ENCODE assay signal across 9 mouse cellular contexts in genomic region chr4:94999249-94999648, GRCm38 (mm10). TPM values are rescaled to one million over a fixed set of nuclear protein-coding genes. Genes with fewer than 3 reads are reported as not detected.
A peak's percentile ranks its signal among the peaks of the same experiment; 100 is the strongest.
DNase-seq lines count a peak whose midpoint lies in the region; ATAC-seq and TF ChIP-seq lines count a peak whose summit lies in the region.
"Had no signal": no experiment of that assay in that cellular context is flagged by ENCODE, and none has a peak within 500 bp of the region (broad histone marks: within the 10 kb centered on the region; RNA-seq: fewer than 3 reads in every experiment).

No protein-coding gene starts in this region.

- no peak for TF ChIP-seq POLR2A in brain, embryonic 14.5 days (IDR thresholded peaks at IDR 0.05; ENCODE audit: borderline replicate concordance, extremely low read depth, insufficient read depth, insufficient read length, poor library complexity, severe bottlenecking)

- H3K4me2 ChIP-seq in liver, postnatal 0 days (ENCODE audit: low read depth, low read length), result no peak overlapping the region
- no peak overlapping the region for H3K4me2 ChIP-seq in liver, embryonic 11.5 days
- no peak overlapping the region for H3K4me2 ChIP-seq in midbrain, embryonic 14.5 days (ENCODE audit: low read length)
- H3K4me2 ChIP-seq: embryonic facial prominence, embryonic 13.5 days had no signal

- 61% methylated on average over 3 of the region's 3 CpGs for WGBS in liver, postnatal 0 days (ENCODE audit: insufficient replicate concordance)
- 63% methylated on average over 3 of the region's 3 CpGs for WGBS in liver, embryonic 11.5 days
- 67% methylated on average over 3 of the region's 3 CpGs for WGBS in midbrain, embryonic 14.5 days

- no peak overlapping the region for H3K9ac ChIP-seq in liver, postnatal 0 days (replicated peaks)
- H3K9ac ChIP-seq in liver, embryonic 11.5 days (ENCODE audit: low read depth, low read length), result no peak overlapping the region
- no peak overlapping the region for H3K9ac ChIP-seq in midbrain, embryonic 14.5 days (replicated peaks; ENCODE audit: low read length)
- H3K9ac ChIP-seq: embryonic facial prominence, embryonic 13.5 days had no signal

- peak; percentile 61 for ATAC-seq in liver, postnatal 0 days
- no peak for ATAC-seq in liver, embryonic 11.5 days (replicated peaks; ENCODE audit: low FRiP score)
- no peak for ATAC-seq in midbrain, embryonic 14.5 days (ENCODE audit: low FRiP score, low TSS enrichment)

- no peaks in the 10 kb centered on the region for H3K4me1 ChIP-seq in liver, postnatal 0 days (ENCODE audit: insufficient read depth)
- no peaks in the 10 kb centered on the region for H3K4me1 ChIP-seq in liver, embryonic 11.5 days (replicated peaks; ENCODE audit: control insufficient read depth, insufficient read depth, low read length)
- H3K4me1 ChIP-seq in midbrain, embryonic 14.5 days (ENCODE audit: control insufficient read depth, insufficient read depth, low read length), result no peaks in the 10 kb centered on the region
- H3K4me1 ChIP-seq: embryonic facial prominence, embryonic 13.5 days had no signal

- no peak for TF ChIP-seq EP300 in liver, postnatal 0 days (IDR thresholded peaks at IDR 0.05; ENCODE audit: low read depth)

- no peaks in the 10 kb centered on the region for H3K27me3 ChIP-seq in liver, postnatal 0 days (ENCODE audit: insufficient read depth, low read length)
- H3K27me3 ChIP-seq in liver, embryonic 11.5 days (replicated peaks; ENCODE audit: control insufficient read depth, insufficient read depth, low read length), result no peaks in the 10 kb centered on the region
- no peaks in the 10 kb centered on the region for H3K27me3 ChIP-seq in midbrain, embryonic 14.5 days (ENCODE audit: control insufficient read depth, insufficient read depth, low read length)
- H3K27me3 ChIP-seq: embryonic facial prominence, embryonic 13.5 days had no signal

- peak; percentile 48 for TF ChIP-seq CTCF in liver, postnatal 0 days (IDR thresholded peaks at IDR 0.05; ENCODE audit: low read depth)
- TF ChIP-seq CTCF in brain, embryonic 14.5 days (IDR thresholded peaks at IDR 0.05; ENCODE audit: borderline replicate concordance, extremely low read depth, insufficient read depth, insufficient read length), result peak; percentile 32; the same call in 1 of the 2 replicates

- peak; percentile 16 for DNase-seq in embryo, embryonic 10 days (ENCODE audit: low spot score)
- DNase-seq in embryo, embryonic 9.5 days (ENCODE audit: extremely low spot score), result no peak
- peak; percentile 47 for DNase-seq in liver, postnatal 0 days
- no peak for DNase-seq in liver, embryonic 11.5 days (ENCODE audit: low spot score)
- DNase-seq in brain, embryonic 14.5 days (ENCODE audit: low read depth), result no peak
- DNase-seq in spleen, postnatal 14 days (ENCODE audit: low spot score in 2 of 2), result peak; percentile 24 to 51
- no peak for DNase-seq in gastrocnemius, postnatal 10 days
- no peak for DNase-seq in midbrain, embryonic 14.5 days

- no peak overlapping the region for H3K4me3 ChIP-seq in liver, postnatal 0 days (ENCODE audit: low read depth, low read length)
- H3K4me3 ChIP-seq in liver, embryonic 11.5 days (ENCODE audit: low read depth, low read length), result no peak overlapping the region
- no peak overlapping the region for H3K4me3 ChIP-seq in midbrain, embryonic 14.5 days (replicated peaks; ENCODE audit: low read depth, low read length)
- H3K4me3 ChIP-seq: embryonic facial prominence, embryonic 13.5 days had no signal

- H3K27ac ChIP-seq in liver, postnatal 0 days (ENCODE audit: low read depth), result no peak overlapping the region
- H3K27ac ChIP-seq in liver, embryonic 11.5 days (ENCODE audit: low read depth, low read length), result no peak overlapping the region
- H3K27ac ChIP-seq in midbrain, embryonic 14.5 days (replicated peaks; ENCODE audit: low read depth, low read length), result no peak overlapping the region
- H3K27ac ChIP-seq: embryonic facial prominence, embryonic 13.5 days had no signal

- no peaks in the 10 kb centered on the region for H3K36me3 ChIP-seq in liver, postnatal 0 days (replicated peaks; ENCODE audit: insufficient read depth, low read length)
- no peaks in the 10 kb centered on the region for H3K36me3 ChIP-seq in liver, embryonic 11.5 days (ENCODE audit: control insufficient read depth, insufficient read depth, low read length)
- no peaks in the 10 kb centered on the region for H3K36me3 ChIP-seq in midbrain, embryonic 14.5 days (ENCODE audit: control insufficient read depth, insufficient read depth, low read length)
- H3K36me3 ChIP-seq: embryonic facial prominence, embryonic 13.5 days had no signal

- no peaks in the 10 kb centered on the region for H3K9me3 ChIP-seq in liver, postnatal 0 days (ENCODE audit: low read length)
- no peaks in the 10 kb centered on the region for H3K9me3 ChIP-seq in liver, embryonic 11.5 days (ENCODE audit: control insufficient read depth, low read length)
- no peaks in the 10 kb centered on the region for H3K9me3 ChIP-seq in midbrain, embryonic 14.5 days (ENCODE audit: control insufficient read depth, low read length)
- H3K9me3 ChIP-seq: embryonic facial prominence, embryonic 13.5 days had no signal

RNA-seq across cellular contexts. Expression of gene Mysm1, which starts 20.3 kb away (rescaled TPM):
- 6.1 and 9.3 TPM in 2 replicates for polyA plus RNA-seq in liver, postnatal 0 days (2015; fragmentation: Nextera tagmentation; extraction: Ambion mirVana)
- polyA plus RNA-seq in liver, embryonic 11.5 days (2014; fragmentation: Nextera tagmentation; extraction: Ambion mirVana), result 19.2 and 19.4 TPM in 2 replicates
- 18.6 and 20.0 TPM in 2 replicates for polyA plus RNA-seq in brain, embryonic 14.5 days (2012; rRNA removed)
- total RNA-seq in gastrocnemius, postnatal 10 days (2021), result 10 to 100 TPM; 11.8 to 14.2 TPM
- polyA plus RNA-seq in midbrain, embryonic 14.5 days (2014; fragmentation: Nextera tagmentation; extraction: Ambion mirVana), result 29.5 and 33.4 TPM in 2 replicates

RNA-seq across cellular contexts. Expression of gene Jun, which starts 52.8 kb away (rescaled TPM):
- polyA plus RNA-seq in liver, postnatal 0 days (2015; fragmentation: Nextera tagmentation; extraction: Ambion mirVana), result 5.7 and 6.4 TPM in 2 replicates
- 16.4 and 20.7 TPM in 2 replicates for polyA plus RNA-seq in liver, embryonic 11.5 days (2014; fragmentation: Nextera tagmentation; extraction: Ambion mirVana)
- polyA plus RNA-seq in brain, embryonic 14.5 days (2012; rRNA removed), result 43.3 and 53.1 TPM in 2 replicates
- total RNA-seq in gastrocnemius, postnatal 10 days (2021), result 100 to 1,000 TPM in 1 of 2 experiments, 10 to 100 TPM in 1; 31.5 to 100 TPM
- polyA plus RNA-seq in midbrain, embryonic 14.5 days (2014; fragmentation: Nextera tagmentation; extraction: Ambion mirVana), result 23.5 and 29.8 TPM in 2 replicates

Comparison
In these comparisons a context has a peak if more than half of its experiments do, and no peak if none do; other contexts are left out.
1. DNase-seq: peak in embryo, embryonic 10 days (single experiment), liver, postnatal 0 days (single experiment) and spleen, postnatal 14 days (2 of 2); none in embryo, embryonic 9.5 days (single experiment), liver, embryonic 11.5 days (single experiment), brain, embryonic 14.5 days (single experiment), gastrocnemius, postnatal 10 days (single experiment) and midbrain, embryonic 14.5 days (single experiment).